Mouse (Mus musculus) E14TG2a.4 (cell line): Measurements from ENCODE around the gene Syt17.

Source experiments
- H3K27me3 ChIP-seq: 2 replicates; pipeline ENCODE4 v1.6.1; 2014; ENCODE audit warnings: low read length, control low read depth; ENCODE audit not compliant: insufficient read depth
- H3K36me3 ChIP-seq: 2 replicates; pipeline ENCODE4 v1.6.1; 2014; ENCODE audit warnings: low read length, control low read depth; ENCODE audit not compliant: insufficient read depth
- H3K4me1 ChIP-seq: replicated peaks from 2 replicates; pipeline ENCODE4 v1.6.1; 2014; ENCODE audit warnings: low read depth, low read length, control low read depth
- H3K4me3 ChIP-seq: replicated peaks from 2 replicates; pipeline ENCODE4 v1.5.1; 2014; ENCODE audit warnings: mild to moderate bottlenecking, low read length
- H3K9me3 ChIP-seq: 2 replicates; pipeline ENCODE4 v1.6.1; 2014; ENCODE audit warnings: low read length, control low read depth
- CTCF ChIP-seq: conservative IDR thresholded peaks from 2 replicates; pipeline ENCODE4 v1.5.1; 2014; ENCODE audit warnings: low read length
- NANOG ChIP-seq: IDR thresholded peaks from 2 replicates; pipeline ENCODE4 v1.6.1; 2014; ENCODE audit warnings: borderline replicate concordance, low read length, mixed read lengths
- POU5F1 ChIP-seq: IDR thresholded peaks from 2 replicates; pipeline ENCODE4 v1.6.1; 2014; ENCODE audit warnings: low read length, borderline replicate concordance

Gene Syt17

GRCm38 (mm10) chr7:118409421-118409820 is 38.6 kb downstream of the Syt17 start:
- H3K9me3 ChIP-seq = no peaks in the 10 kb centered on the region
- no peaks in the 10 kb centered on the region for H3K4me1 ChIP-seq
- no peaks in the 10 kb centered on the region for H3K27me3 ChIP-seq
- no peaks in the 10 kb centered on the region for H3K36me3 ChIP-seq
- H3K4me3 ChIP-seq = no peak overlapping the region
- TF ChIP-seq POU5F1 = no peak
- TF ChIP-seq NANOG = no peak
- TF ChIP-seq CTCF = peak; percentile 45

DNA sequence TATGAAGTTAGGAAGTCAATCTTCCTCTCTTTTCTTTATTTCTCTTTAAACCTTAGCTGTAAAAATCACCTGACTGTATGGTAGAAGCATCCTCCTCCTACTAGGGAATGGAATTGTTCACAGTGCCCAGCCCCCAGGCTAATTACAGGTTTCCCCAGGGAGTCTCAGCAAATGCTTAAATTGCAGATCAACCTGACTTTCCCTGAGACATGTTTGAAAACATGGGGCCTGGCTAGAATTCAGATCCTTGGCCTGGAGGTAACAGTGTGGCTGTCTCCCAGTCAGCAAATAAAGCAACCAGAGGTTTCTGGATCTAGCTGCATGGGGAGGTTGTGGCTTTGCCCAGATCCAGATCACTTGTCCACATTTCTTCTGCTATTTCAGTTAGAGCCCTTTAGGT is 42.8 kb downstream of the Syt17 start:
- H3K9me3 ChIP-seq = no peaks in the 10 kb centered on the region
- H3K4me3 ChIP-seq = no peak overlapping the region
- no peaks in the 10 kb centered on the region for H3K4me1 ChIP-seq
- TF ChIP-seq NANOG (no peak), CTCF (no peak), POU5F1 (no peak)
- no peaks in the 10 kb centered on the region for H3K36me3 ChIP-seq
- H3K27me3 ChIP-seq = no peaks in the 10 kb centered on the region; the same call in 1 of the 2 replicates

GRCm38 (mm10) chr7:118402576-118403022 is 45.4 kb downstream of the Syt17 start:
- Histone ChIP-seq H3K4me1 (no peaks in the 10 kb centered on the region), H3K4me3 (no peak overlapping the region), H3K36me3 (no peaks in the 10 kb centered on the region), H3K9me3 (no peaks in the 10 kb centered on the region), H3K27me3 (no peaks in the 10 kb centered on the region; the same call in 1 of the 2 replicates)
- no peak for TF ChIP-seq CTCF
- TF ChIP-seq NANOG = no peak
- no peak for TF ChIP-seq POU5F1

- Histone ChIP-seq H3K27me3 (no peaks in the 10 kb centered on the region; the same call in 1 of the 2 replicates), H3K4me1 (no peaks in the 10 kb centered on the region), H3K4me3 (no peak overlapping the region), H3K36me3 (no peaks in the 10 kb centered on the region), H3K9me3 (no peaks in the 10 kb centered on the region)
- TF ChIP-seq CTCF (no peak), POU5F1 (no peak), NANOG (no peak)
Measured at GRCm38 (mm10) chr7:118401949-118402348, 46.1 kb downstream of the Syt17 start.

GRCm38 (mm10) chr7:118399764-118400163 is 48.3 kb downstream of the Syt17 start:
- Histone ChIP-seq H3K4me3 (no peak overlapping the region), H3K27me3 (no peaks in the 10 kb centered on the region; the same call in 1 of the 2 replicates), H3K9me3 (no peaks in the 10 kb centered on the region), H3K4me1 (no peaks in the 10 kb centered on the region), H3K36me3 (no peaks in the 10 kb centered on the region)
- TF ChIP-seq POU5F1 = no peak

- H3K4me3 ChIP-seq = no peak overlapping the region
- TF ChIP-seq CTCF = no peak
- no peak for TF ChIP-seq NANOG
- no peak for TF ChIP-seq POU5F1
- H3K27me3 ChIP-seq = no peaks in the 10 kb centered on the region
- no peaks in the 10 kb centered on the region for H3K9me3 ChIP-seq
- no peaks in the 10 kb centered on the region for H3K4me1 ChIP-seq
- H3K36me3 ChIP-seq = no peaks in the 10 kb centered on the region
Measured at GRCm38 (mm10) chr7:118390705-118391104, 57.3 kb downstream of the Syt17 start.

- Histone ChIP-seq H3K9me3 (no peaks in the 10 kb centered on the region), H3K27me3 (no peaks in the 10 kb centered on the region), H3K36me3 (no peaks in the 10 kb centered on the region), H3K4me3 (no peak overlapping the region), H3K4me1 (no peaks in the 10 kb centered on the region)
- TF ChIP-seq CTCF = no peak
- no peak for TF ChIP-seq POU5F1
Measured at GRCm38 (mm10) chr7:118380996-118381395, 67.0 kb downstream of the Syt17 start.

DNA sequence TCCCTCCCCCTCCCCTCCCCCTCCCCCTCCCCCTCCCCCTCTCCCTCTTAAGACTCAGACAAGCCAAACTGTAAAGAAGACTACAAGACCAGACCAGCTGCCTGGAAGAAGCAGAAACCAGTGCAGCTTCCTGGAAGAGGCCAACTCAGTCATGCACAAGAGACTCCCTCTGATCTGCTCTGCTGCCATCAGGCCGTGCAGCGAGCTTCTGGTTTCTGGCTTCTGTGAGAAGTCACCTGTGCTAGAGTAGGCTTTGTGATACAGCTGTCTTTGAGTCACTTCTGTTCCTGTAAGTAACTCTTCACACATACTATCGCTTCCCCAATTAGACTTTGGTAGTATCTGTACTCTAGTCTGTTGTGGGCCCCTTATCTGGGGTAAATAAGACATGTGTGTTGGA is 68.0 kb downstream of the Syt17 start:
- no peaks in the 10 kb centered on the region for H3K36me3 ChIP-seq
- no peak for TF ChIP-seq POU5F1

GRCm38 (mm10) chr7:118376590-118376989 is 71.4 kb downstream of the Syt17 start:
- Histone ChIP-seq H3K36me3 (no peaks in the 10 kb centered on the region), H3K4me1 (no peaks in the 10 kb centered on the region), H3K4me3 (no peak overlapping the region), H3K27me3 (no peaks in the 10 kb centered on the region), H3K9me3 (no peaks in the 10 kb centered on the region)
- TF ChIP-seq NANOG (no peak), POU5F1 (no peak), CTCF (no peak)

More for the DNA sequence above, 68.0 kb downstream of the Syt17 start:
- Histone ChIP-seq H3K4me3 (no peak overlapping the region), H3K27me3 (no peaks in the 10 kb centered on the region), H3K4me1 (no peaks in the 10 kb centered on the region), H3K9me3 (no peaks in the 10 kb centered on the region)

DNA sequence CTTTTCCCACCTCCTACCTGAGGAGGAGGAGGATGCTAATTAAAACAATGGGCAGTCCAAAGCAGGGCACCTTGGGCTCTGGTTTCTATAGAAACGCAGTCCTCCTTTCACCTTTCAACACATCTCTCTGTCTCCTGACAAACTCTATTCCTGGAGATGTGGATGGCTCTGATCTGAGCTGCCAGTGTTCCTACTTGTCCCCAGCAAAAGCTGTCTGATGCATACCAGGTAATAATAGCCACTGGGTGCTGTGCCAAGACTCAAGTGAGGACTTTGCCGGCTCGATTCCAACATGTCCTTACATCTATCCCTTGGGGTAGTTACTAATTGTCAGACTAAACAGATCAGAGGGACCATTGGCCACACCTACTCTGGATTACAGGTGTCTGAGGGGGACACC is 72.7 kb downstream of the Syt17 start:
- H3K36me3 ChIP-seq = no peaks in the 10 kb centered on the region
- no peak overlapping the region for H3K4me3 ChIP-seq
- no peaks in the 10 kb centered on the region for H3K4me1 ChIP-seq
- H3K9me3 ChIP-seq = no peaks in the 10 kb centered on the region
- TF ChIP-seq POU5F1 (no peak), CTCF (no peak), NANOG (no peak)
- no peaks in the 10 kb centered on the region for H3K27me3 ChIP-seq
